Mouse (Mus musculus): ENCODE measurements at regions not wholly inside any gene's neighbourhood (a gene's known extent, or its start where the extent isn't known, plus 50 kb on each side); places are given as distances from the start of the nearest gene placed in this dataset.
"Not testable (repeated sequence)": the region's sequence is repeated elsewhere in the genome, so short reads cannot be mapped to it uniquely, and the experiment has no call there.

DNA sequence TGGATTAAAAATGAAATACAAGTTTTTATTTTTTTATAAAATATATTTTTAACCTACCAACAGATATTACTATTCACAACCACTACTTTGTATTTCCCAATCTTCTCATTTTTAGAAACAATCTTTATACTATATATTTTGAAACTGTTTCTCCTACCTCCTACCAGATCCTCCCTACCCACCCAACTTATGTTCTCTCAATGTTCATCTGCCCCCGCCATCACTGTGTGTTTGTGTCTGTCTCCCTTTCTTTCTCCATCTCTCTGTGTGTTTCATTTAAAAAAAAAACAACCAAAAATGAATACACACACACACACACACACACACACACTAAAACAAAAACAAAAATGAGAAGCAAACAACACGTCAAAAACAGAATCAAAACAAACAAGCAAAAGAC, 118.5 kb downstream of the Pcdh18 start:
- H3K4me3 ChIP-seq, result no peak overlapping the region
- no peak overlapping the region for H3K27ac ChIP-seq
- WGBS, result 90% methylated on average over 2 of the region's 2 CpGs
- no peaks in the 10 kb centered on the region for H3K9me3 ChIP-seq (replicated peaks)
- ATAC-seq (ENCODE audit: low FRiP score), result no peak
- no peak overlapping the region for H3K9ac ChIP-seq
- no peaks in the 10 kb centered on the region for H3K36me3 ChIP-seq
- no peaks in the 10 kb centered on the region for H3K4me1 ChIP-seq
- H3K27me3 ChIP-seq, result no peaks in the 10 kb centered on the region
- no peak overlapping the region for H3K4me2 ChIP-seq (replicated peaks)

DNA sequence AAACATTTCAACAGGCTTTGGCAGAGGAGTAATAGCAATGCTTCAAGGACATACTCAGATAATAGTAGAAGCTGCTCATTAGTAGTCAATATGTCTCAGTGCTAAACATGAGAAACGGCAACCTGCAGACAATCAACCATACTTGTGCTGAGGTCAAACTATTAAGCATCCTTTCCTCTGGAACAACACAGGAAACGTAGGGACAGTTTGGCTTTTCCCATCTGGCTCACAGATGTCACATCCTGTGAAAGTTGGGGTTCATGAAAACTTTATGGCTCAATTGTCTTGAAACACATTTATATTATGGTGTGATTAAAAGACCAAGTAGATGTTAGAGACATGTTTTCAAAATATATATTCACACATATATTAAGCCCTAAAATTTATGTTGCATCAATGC, 120.4 kb downstream of the Pcdh18 start:
- Histone ChIP-seq H3K4me3 (no peak overlapping the region), H3K9me3 (replicated peaks) (no peaks in the 10 kb centered on the region), H3K27ac (no peak overlapping the region), H3K4me2 (replicated peaks) (no peak overlapping the region), H3K27me3 (no peaks in the 10 kb centered on the region), H3K4me1 (no peaks in the 10 kb centered on the region), H3K9ac (no peak overlapping the region), H3K36me3 (no peaks in the 10 kb centered on the region)
- WGBS, result 51% methylated on average over 2 of the region's 2 CpGs
- no peak for ATAC-seq (ENCODE audit: low FRiP score)

DNA sequence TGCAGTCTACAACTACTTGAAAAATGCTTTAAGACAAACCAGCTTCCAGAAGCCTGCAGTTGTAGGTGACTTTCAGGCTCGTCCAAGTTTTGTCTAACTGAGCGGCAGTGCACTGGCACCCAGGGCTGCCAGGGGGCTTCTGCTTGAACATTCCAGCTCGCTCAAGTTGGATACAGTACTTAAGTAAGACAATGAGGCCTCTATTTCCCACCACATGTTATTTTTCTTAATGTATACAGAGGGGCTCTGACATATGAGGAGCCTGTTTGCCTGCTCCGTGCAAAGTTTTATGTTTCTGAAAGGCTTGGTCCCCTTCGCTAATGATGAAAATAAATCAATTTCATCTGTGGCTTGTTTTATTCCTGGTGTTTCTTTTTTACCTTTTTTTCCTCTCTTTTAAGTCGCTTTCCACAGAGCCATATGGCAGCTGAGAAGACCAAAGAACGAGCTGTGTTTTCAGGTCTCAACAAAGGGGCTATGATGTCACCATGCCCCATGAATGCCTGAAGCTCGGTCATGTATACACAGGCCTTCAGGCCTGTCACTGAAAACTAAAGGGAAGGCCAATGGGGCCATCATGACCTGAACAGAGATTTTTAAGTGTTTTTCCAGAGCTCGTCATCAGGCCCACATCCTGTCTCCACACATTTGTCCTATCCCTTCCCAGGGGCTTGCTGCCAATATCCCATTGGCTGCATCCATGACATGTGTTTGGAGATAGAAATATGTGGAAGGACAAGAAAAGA, 164.2 kb downstream of the Pcdh18 start:
- H3K4me1 ChIP-seq, result peaks cover 8% of the 10 kb centered on the region
- H3K4me2 ChIP-seq (replicated peaks), result no peak overlapping the region
- peak overlapping the region; percentile 67 for H3K27ac ChIP-seq
- no peaks in the 10 kb centered on the region for H3K36me3 ChIP-seq
- WGBS, result 16% methylated on average over 9 of the region's 9 CpGs
- no peaks in the 10 kb centered on the region for H3K27me3 ChIP-seq
- no peak overlapping the region for H3K9ac ChIP-seq
- H3K4me3 ChIP-seq, result no peak overlapping the region
- ATAC-seq (ENCODE audit: low FRiP score), result peak; percentile 92
- H3K9me3 ChIP-seq (replicated peaks), result no peaks in the 10 kb centered on the region

DNA sequence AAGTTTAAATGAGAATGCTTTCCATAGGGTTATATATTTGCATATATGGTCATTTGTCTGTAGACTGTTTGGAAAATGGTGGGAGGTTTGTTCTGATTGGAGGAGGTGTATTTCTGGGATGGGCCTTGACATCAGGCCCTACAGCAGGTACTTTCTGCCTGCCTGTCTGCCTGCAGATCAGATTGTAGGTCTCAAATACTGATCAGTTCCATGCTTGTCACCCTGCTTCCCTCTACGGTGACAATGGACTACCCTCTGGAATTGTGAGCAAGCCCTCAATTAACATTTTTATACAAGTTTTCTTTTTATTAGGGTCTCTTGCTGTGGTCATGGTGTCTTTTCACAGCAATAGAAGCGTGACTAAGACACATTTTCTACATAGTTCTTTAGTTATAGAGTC, 166.9 kb downstream of the Pcdh18 start:
- Histone ChIP-seq H3K27ac (no peak overlapping the region), H3K27me3 (no peaks in the 10 kb centered on the region), H3K4me2 (replicated peaks) (no peak overlapping the region), H3K9ac (no peak overlapping the region), H3K4me1 (peaks cover 8% of the 10 kb centered on the region), H3K9me3 (replicated peaks) (no peaks in the 10 kb centered on the region), H3K4me3 (no peak overlapping the region), H3K36me3 (no peaks in the 10 kb centered on the region)
- 48% methylated on average over 2 of the region's 2 CpGs for WGBS
- no peak for ATAC-seq (ENCODE audit: low FRiP score)

DNA sequence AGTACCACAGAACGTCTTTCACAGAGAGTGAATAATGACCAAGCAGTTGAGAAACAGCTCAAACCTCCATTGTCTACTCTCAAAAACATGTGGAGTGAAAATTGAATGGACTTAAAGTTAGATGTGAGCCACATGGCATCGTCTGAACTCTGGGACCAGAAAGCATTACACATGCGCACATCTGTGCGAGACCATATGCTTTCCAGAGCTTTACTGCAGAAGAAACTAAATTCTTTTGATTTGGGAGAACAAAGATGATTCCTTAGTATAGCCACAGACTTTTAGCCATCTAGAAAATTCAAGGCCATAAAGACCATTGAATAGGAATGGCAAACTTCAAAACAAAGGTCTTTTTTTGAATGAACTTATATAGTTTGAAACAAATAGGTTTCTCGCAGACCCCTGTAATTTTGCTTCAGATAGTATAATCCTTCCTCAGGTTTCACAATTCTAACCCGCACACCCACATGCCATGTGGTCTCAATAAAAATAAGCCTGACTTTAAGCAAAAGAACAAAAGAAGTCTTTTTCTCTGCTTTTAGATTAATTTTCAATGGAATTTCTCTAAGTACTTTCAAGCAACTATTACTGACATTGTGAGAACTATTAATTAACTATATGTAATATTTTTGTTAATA, 170.5 kb downstream of the Pcdh18 start:
- no peaks in the 10 kb centered on the region for H3K36me3 ChIP-seq
- no peaks in the 10 kb centered on the region for H3K27me3 ChIP-seq
- no peak overlapping the region for H3K9ac ChIP-seq
- no peaks in the 10 kb centered on the region for H3K9me3 ChIP-seq (replicated peaks)
- ATAC-seq (ENCODE audit: low FRiP score), result no peak
- WGBS, result 57% methylated on average over 6 of the region's 6 CpGs
- H3K27ac ChIP-seq, result no peak overlapping the region
- H3K4me3 ChIP-seq, result no peak overlapping the region
- no peak overlapping the region for H3K4me2 ChIP-seq (replicated peaks)
- no peaks in the 10 kb centered on the region for H3K4me1 ChIP-seq

DNA sequence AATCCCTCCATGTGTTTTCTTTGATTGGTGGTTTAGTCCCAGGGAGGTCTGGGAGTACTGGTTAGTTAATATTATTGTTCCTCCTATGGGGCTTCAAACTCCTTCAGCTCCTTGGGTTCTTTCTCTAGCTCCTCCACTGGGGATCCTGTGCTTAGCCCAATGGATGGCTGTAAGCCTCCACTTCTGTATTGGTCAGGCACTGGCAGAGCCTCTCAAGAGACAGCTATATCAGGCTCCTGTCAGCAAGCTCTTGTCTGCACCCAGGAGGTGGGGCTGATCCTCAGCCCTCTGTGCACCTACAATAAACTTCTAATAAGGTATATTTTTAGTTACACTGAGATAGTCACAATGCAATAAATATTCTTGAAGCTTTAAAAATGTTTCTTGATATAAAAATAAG, 171.2 kb downstream of the Pcdh18 start:
- H3K27ac ChIP-seq; ATAC-seq (ENCODE audit: low FRiP score); H3K27me3 ChIP-seq; H3K36me3 ChIP-seq; H3K9ac ChIP-seq; H3K4me1 ChIP-seq; H3K9me3 ChIP-seq (replicated peaks); H3K4me2 ChIP-seq (replicated peaks); H3K4me3 ChIP-seq: not testable (repeated sequence)

DNA sequence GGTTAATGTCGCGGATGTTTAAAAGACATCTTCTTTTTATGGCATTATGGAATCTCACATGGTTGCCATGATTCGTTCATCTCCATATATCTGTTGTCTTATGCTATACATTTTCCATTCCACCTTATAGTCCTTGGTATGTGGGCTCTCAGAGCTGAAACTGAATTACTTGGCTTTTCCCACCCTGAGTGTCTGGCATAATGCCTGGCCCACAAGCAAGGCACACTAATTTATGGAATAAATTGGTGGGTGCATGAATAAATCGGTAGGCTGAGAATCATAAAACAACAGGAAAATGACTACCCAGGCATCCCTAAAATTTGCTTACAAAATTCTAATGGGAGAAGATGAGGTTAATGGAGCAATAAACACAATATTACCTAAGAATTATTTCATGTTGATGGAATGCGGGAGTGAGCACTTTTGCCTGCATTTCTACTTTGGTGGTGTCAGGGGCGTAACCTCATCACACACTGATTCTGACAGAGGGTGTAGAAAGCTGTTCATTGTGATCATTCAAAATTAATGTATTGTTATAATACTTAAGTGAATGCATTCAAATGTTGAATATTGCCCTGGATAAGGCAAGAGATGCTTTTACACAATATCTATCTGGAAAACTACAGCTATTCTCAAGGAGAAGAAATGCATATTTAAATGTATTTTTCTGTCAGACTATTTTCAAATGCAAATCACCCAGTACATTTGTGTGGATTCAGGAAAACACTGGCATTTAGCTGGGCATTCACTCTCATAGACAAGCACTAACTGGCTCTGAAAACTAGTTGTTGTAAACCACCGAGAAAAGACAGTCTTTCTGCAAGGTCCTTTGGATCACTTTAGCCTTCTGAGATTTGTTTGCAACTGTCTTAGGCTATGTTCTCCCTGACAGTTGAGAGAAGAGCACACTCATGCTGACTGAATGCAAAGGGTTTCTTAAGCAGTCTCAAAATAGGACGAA, 190.1 kb downstream of the Pcdh18 start:
- Histone ChIP-seq H3K9ac (no peak overlapping the region), H3K4me1 (no peaks in the 10 kb centered on the region), H3K27ac (no peak overlapping the region), H3K9me3 (replicated peaks) (no peaks in the 10 kb centered on the region), H3K36me3 (no peaks in the 10 kb centered on the region), H3K27me3 (no peaks in the 10 kb centered on the region), H3K4me3 (no peak overlapping the region), H3K4me2 (replicated peaks) (no peak overlapping the region)
- ATAC-seq (ENCODE audit: low FRiP score), result no peak
- WGBS, result 82% methylated on average over 8 of the region's 8 CpGs

DNA sequence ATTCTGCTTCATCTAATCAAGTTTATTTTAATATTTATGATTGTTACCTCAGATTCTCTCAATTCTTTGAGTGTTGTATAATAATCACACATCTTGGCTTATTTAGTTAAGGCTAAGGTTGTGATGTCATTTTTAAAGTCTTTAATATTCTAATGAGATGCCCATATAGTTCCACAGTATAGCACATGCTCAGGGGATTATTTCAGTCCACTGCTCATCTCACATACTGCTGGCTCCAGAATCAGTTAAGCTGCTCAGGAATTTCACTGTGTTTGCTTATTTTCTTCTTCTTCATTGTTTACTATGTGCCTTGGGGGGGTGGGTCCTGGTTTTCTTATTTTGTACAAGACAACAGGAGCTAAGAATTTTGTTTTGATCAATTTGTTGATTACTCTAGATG, 229.5 kb downstream of the Pcdh18 start:
- Histone ChIP-seq H3K27ac (no peak overlapping the region), H3K27me3 (no peaks in the 10 kb centered on the region), H3K4me1 (no peaks in the 10 kb centered on the region), H3K36me3 (no peaks in the 10 kb centered on the region), H3K9ac (no peak overlapping the region), H3K9me3 (replicated peaks) (no peaks in the 10 kb centered on the region), H3K4me3 (no peak overlapping the region), H3K4me2 (replicated peaks) (no peak overlapping the region)
- no peak for ATAC-seq (ENCODE audit: low FRiP score)

DNA sequence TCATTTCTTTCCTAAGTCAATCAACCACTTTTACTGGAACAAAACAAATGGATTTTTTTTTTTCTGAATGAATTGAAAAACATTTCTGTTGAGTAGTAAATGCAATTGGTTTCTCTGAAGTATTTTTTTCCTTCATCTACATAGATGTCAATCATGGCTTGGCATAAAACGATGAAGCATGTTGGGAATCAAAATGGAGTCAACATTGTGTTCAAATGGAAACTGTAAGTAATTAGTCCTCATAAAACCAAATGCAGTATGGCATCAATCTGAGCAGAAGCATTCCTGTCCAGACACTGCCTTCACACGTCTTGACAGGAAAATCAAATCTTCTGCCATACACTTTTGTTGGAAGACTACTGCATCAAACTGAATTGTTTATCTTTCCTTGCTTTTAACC, 237.0 kb downstream of the Pcdh18 start:
- 68% methylated on average over 2 of the region's 2 CpGs for WGBS

DNA sequence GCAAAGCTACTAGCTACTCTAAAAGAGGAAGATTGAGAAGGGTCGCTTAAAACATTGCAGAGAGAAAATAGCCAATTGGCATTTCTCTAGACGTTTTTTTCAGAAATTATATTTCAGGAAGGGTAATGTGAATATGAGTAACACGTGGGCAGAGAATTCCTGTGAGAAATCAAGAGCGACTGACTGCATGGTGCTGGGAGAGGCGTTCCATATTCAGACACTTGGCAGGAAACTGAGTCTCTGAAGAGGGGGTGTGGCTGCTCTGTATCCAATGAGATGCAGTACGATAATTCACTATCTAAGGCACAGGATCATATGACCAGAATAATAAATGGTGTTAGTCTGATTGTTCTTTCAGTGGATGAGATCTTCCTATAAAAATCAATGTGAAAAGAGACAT, 252.5 kb downstream of the Pcdh18 start:
- no peak overlapping the region for H3K4me3 ChIP-seq
- H3K4me2 ChIP-seq (replicated peaks), result no peak overlapping the region
- no peaks in the 10 kb centered on the region for H3K9me3 ChIP-seq (replicated peaks)
- no peaks in the 10 kb centered on the region for H3K4me1 ChIP-seq
- no peak overlapping the region for H3K27ac ChIP-seq
- no peak for ATAC-seq (ENCODE audit: low FRiP score)
- no peaks in the 10 kb centered on the region for H3K27me3 ChIP-seq
- no peaks in the 10 kb centered on the region for H3K36me3 ChIP-seq
- no peak overlapping the region for H3K9ac ChIP-seq
- 75% methylated on average over 6 of the region's 6 CpGs for WGBS

More for the DNA sequence above, 237.0 kb downstream of the Pcdh18 start:
- Histone ChIP-seq H3K4me3 (no peak overlapping the region), H3K4me2 (replicated peaks) (no peak overlapping the region), H3K9ac (no peak overlapping the region), H3K27ac (no peak overlapping the region), H3K9me3 (replicated peaks) (no peaks in the 10 kb centered on the region), H3K4me1 (no peaks in the 10 kb centered on the region), H3K27me3 (no peaks in the 10 kb centered on the region), H3K36me3 (no peaks in the 10 kb centered on the region)
- no peak for ATAC-seq (ENCODE audit: low FRiP score)

DNA sequence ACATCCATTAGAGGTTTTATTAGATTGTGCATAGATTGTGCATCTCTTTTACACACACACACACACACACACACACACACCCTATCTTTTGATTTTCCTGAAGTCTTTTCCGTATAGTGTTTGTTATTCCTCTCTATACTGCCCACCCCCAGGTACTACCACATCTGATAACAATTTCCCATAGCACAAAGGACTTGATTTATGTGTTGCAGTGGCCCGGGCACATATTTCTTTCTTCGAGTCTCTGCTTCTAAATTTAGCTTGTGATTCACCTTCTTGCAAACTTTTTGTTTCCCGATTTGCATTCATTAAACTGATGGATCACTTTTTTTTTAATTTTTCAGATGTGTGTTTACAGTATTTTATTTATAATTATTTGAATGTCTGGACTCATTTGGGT, 254.8 kb downstream of the Pcdh18 start:
- Histone ChIP-seq H3K36me3 (no peaks in the 10 kb centered on the region), H3K4me3 (no peak overlapping the region), H3K4me2 (replicated peaks) (no peak overlapping the region), H3K27ac (no peak overlapping the region), H3K9ac (no peak overlapping the region), H3K9me3 (replicated peaks) (no peaks in the 10 kb centered on the region), H3K4me1 (no peaks in the 10 kb centered on the region), H3K27me3 (no peaks in the 10 kb centered on the region)
- WGBS, result 72% methylated on average over 4 of the region's 4 CpGs
- ATAC-seq (ENCODE audit: low FRiP score), result no peak

DNA sequence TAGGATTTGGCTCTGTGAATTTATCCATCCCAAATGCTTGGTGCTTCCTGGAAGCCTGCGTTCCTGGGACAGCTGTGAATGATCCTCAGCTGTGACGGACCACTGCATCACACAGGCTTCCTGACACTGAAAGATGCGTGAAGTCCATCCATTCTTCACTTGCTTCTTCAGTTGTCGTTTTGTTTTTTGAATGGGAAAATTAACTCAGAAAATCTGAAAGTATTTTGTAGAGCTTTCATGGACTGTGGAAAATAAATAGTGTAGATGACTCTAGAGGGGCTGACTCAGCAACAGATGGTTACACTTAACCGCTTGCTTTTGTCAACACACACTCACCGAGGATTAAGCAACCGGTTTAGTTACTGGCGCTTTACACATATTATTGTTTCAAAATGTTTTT, 272.0 kb downstream of the Pcdh18 start:
- Histone ChIP-seq H3K9ac (no peak overlapping the region), H3K4me3 (no peak overlapping the region), H3K4me1 (no peaks in the 10 kb centered on the region), H3K4me2 (replicated peaks) (no peak overlapping the region), H3K27ac (no peak overlapping the region), H3K9me3 (replicated peaks) (no peaks in the 10 kb centered on the region), H3K27me3 (no peaks in the 10 kb centered on the region), H3K36me3 (no peaks in the 10 kb centered on the region)
- WGBS, result 72% methylated on average over 8 of the region's 8 CpGs
- no peak for ATAC-seq (ENCODE audit: low FRiP score)

Data from hindbrain, embryonic 12.5 days (tissue).